Mouse (Mus musculus) inflammation-experienced regulatory T-cells (primary cell): ENCODE measurements around the gene Rabep1. TPM values are rescaled to one million over a fixed set of nuclear protein-coding genes. Genes with fewer than 3 reads are reported as not detected.

Experiments
- polyA plus RNA-seq, 2 experiments: library from polyadenylated mRNA; unstranded; fragments of 100-300 nt; shearing (Covaris generic); gene quantifications; one replicate each; pipeline ENCODE4 v1.2.1; 2017

Rabep1 gene
- polyA plus RNA-seq = 10 to 100 TPM; 48.1 to 65.4 TPM

GRCm38 (mm10) chr11:70844559-70845456 is at the start of gene Rabep1:
Gene Rabep1, plus strand, starts transcription at chr11:70844778.

GRCm38 (mm10) chr11:70812365-70812764 is 32.2 kb upstream of the Rabep1 start, which contains the start of gene Scimp:
Gene Scimp, minus strand, starts transcription at chr11:70812586.

GRCm38 (mm10) chr11:70969821-70970559 is 125.4 kb downstream of the Rabep1 start, which contains the start of the genes Nup88 and Rpain:
Gene Nup88, minus strand, starts transcription at chr11:70969973.
Gene Rpain, plus strand, starts transcription at chr11:70970213.

GRCm38 (mm10) chr11:70982557-70983228 is 138.1 kb downstream of the Rabep1 start, which contains the start of gene C1qbp:
Gene C1qbp, minus strand, starts transcription at chr11:70983026.

Other genes with a start within 250 kb of the Rabep1 start
- gene 4930544D05Rik, start 228.9 kb upstream of the Rabep1 start, polyA plus RNA-seq = under 1 TPM; 0.20 to 0.78 TPM
- gene Chrne, start 225.6 kb upstream of the Rabep1 start, polyA plus RNA-seq = 1 to 10 TPM; 1.0 to 1.2 TPM
- gene Gp1ba, start 205.7 kb upstream of the Rabep1 start, polyA plus RNA-seq = under 1 TPM; 0.17 to 0.18 TPM
- gene Rnf167, start 197.5 kb upstream of the Rabep1 start, polyA plus RNA-seq = 100 to 1,000 TPM; 350 to 474 TPM
- gene Slc25a11, start 197.3 kb upstream of the Rabep1 start, polyA plus RNA-seq = 100 to 1,000 TPM; 164 to 182 TPM
- gene Pfn1, start 190.1 kb upstream of the Rabep1 start, polyA plus RNA-seq = 1,000 to 10,000 TPM; 4,492 to 4,564 TPM
- 10 to 100 TPM; 24.7 to 43.8 TPM for gene Eno3, start 187.6 kb upstream of the Rabep1 start, polyA plus RNA-seq
- gene Spag7, start 175.4 kb upstream of the Rabep1 start, polyA plus RNA-seq = 10 to 100 TPM; 75.8 to 87.1 TPM
- gene Camta2, start 156.7 kb upstream of the Rabep1 start, polyA plus RNA-seq = 10 to 100 TPM; 45.4 to 63.7 TPM
- 1 to 10 TPM in 1 of 2 experiments, not detected in 1; 1.4 TPM for gene Inca1, start 144.6 kb upstream of the Rabep1 start, polyA plus RNA-seq
- 1 to 10 TPM; 1.4 to 2.1 TPM for gene Kif1c, start 144.2 kb upstream of the Rabep1 start, polyA plus RNA-seq
- 1 to 10 TPM; 8.9 to 9.4 TPM for gene Zfp3, start 80.6 kb upstream of the Rabep1 start, polyA plus RNA-seq
- gene Scimp, start 32.2 kb upstream of the Rabep1 start, polyA plus RNA-seq = 1 to 10 TPM in 1 of 2 experiments, not detected in 1; 1.1 TPM
- 100 to 1,000 TPM in 1 of 2 experiments, 10 to 100 TPM in 1; 88.8 to 112 TPM for gene Nup88, start 125.2 kb downstream of the Rabep1 start, polyA plus RNA-seq
- gene Rpain, start 125.4 kb downstream of the Rabep1 start, polyA plus RNA-seq = 10 to 100 TPM; 73.2 to 79.7 TPM
- 100 to 1,000 TPM; 103 to 126 TPM for gene C1qbp, start 138.2 kb downstream of the Rabep1 start, polyA plus RNA-seq
- gene Dhx33, start 159.7 kb downstream of the Rabep1 start, polyA plus RNA-seq = 10 to 100 TPM; 18.9 to 29.7 TPM
- gene Mis12, start 174.8 kb downstream of the Rabep1 start, polyA plus RNA-seq = 10 to 100 TPM; 33.2 to 53.7 TPM
- 10 to 100 TPM; 73.5 to 96.0 TPM for gene Derl2, start 175.1 kb downstream of the Rabep1 start, polyA plus RNA-seq
- 10 to 100 TPM in 1 of 2 experiments, 1 to 10 TPM in 1; 7.5 to 26.8 TPM for gene 6330403K07Rik, start 188.7 kb downstream of the Rabep1 start, polyA plus RNA-seq